Mouse (Mus musculus) midbrain, embryonic 12.5 days (tissue): ENCODE results near the gene Tmem223. TPM values are rescaled to one million over a fixed set of nuclear protein-coding genes. Genes with fewer than 3 reads are reported as not detected.

Source experiments
- ATAC-seq: fragments of 200-750 bp; cut with Nextera tagmentation; 2 replicates; pipeline ENCODE4 v1.8.0; 2017; ENCODE audit warnings: low read depth, moderate TSS enrichment, moderate library complexity; ENCODE audit not compliant: low FRiP score
- H3K27ac ChIP-seq: fragments of 300-500 bp; sonication (generic); replicated peaks from 2 replicates; pipeline ENCODE4 v1.5.1; 2016; ENCODE audit warnings: mild to moderate bottlenecking
- H3K27me3 ChIP-seq: fragments of 300-500 bp; sonication (generic); 2 replicates; pipeline ENCODE4 v1.6.1; 2016; ENCODE audit warnings: mild to moderate bottlenecking
- H3K36me3 ChIP-seq: fragments of 300-500 bp; sonication (generic); 2 replicates; pipeline ENCODE4 v1.6.1; 2016
- H3K4me1 ChIP-seq: fragments of 300-500 bp; sonication (generic); 2 replicates; pipeline ENCODE4 v1.6.1; 2016
- H3K4me2 ChIP-seq: fragments of 300-500 bp; sonication (generic); replicated peaks from 2 replicates; pipeline ENCODE4 v1.6.1; 2016; ENCODE audit warnings: mild to moderate bottlenecking, moderate library complexity
- H3K4me3 ChIP-seq: fragments of 300-500 bp; sonication (generic); 2 replicates; pipeline ENCODE4 v1.5.1; 2016; ENCODE audit warnings: mild to moderate bottlenecking
- H3K9ac ChIP-seq: fragments of 300-500 bp; sonication (generic); replicated peaks from 2 replicates; pipeline ENCODE4 v1.6.1; 2016; ENCODE audit warnings: mild to moderate bottlenecking, moderate library complexity
- H3K9me3 ChIP-seq: fragments of 300-500 bp; sonication (generic); 2 replicates; pipeline ENCODE4 v1.6.1; 2016; ENCODE audit warnings: mild to moderate bottlenecking
- WGBS: fragments of 180-500 bp; shearing (Covaris S2); methylation state at CpG from one replicate; pipeline ENCODE4 v1.1.7; 2016; 5-methylcytosine and 5-hydroxymethylcytosine counted together
- polyA plus RNA-seq: library from polyadenylated mRNA; unstranded; fragments of >200 nt; fragmentation: Nextera tagmentation; extraction: Ambion mirVana; gene quantifications from 2 replicates; pipeline ENCODE4 v1.2.1, GENCODE M21; 2016

The Tmem223 gene
- polyA plus RNA-seq, 1 experiment from 2014 or later = 211 TPM

DNA sequence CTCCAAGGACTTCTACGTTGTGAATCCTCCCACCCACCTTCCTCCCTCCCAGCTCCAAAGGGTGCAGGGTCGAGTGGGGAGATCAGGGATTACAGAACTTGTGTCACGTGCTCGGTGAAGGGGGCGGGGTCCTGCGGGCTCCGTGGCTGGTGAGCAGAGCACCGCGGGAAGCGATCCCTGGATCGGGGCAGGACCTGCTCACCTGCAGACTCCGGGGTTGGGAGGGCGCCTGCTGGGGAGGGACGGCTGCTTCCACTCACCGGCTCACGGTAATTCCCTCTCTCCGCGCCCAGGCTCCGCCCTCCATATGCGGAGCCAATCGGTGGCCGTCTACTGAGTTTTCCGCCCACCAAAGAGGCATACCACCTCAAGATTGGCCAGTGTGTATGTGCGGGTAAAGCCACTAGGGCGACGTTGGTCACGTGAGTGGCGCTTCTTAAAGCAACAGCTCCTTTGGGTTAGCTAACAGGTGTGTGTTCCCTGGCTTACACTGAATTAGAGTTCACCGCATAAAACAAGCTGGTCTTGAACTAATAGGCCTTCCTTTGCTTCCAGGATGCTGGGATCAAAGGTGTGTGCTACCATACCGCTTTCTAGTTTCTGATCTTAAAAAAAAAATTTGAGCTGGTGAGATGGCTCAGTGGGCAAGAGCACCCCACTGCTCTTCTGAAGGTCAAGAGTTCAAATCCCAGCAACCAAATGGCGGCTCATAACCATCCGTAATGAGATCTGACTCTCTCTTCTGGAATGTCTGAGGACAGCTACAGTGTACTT is 15.4 kb downstream of the Tmem223 start, which contains the start of gene Taf6l:
TSS of gene Taf6l (minus strand) at position 410 of the 774 bp plus-strand sequence.
- Histone ChIP-seq H3K4me3 (peak within 1 kb of the TSS; percentile 79), H3K9ac (peak within 1 kb of the TSS; percentile 76), H3K27me3 (no peaks in the 10 kb centered on the region), H3K4me2 (peak within 1 kb of the TSS; percentile 69), H3K36me3 (peaks cover 32% of the 10 kb centered on the region), H3K27ac (peak within 1 kb of the TSS; percentile 67), H3K4me1 (peaks cover 15% of the 10 kb centered on the region), H3K9me3 (no peaks in the 10 kb centered on the region)
- WGBS = under 1% methylated on average over 31 of the region's 32 CpGs
- peak; percentile 99 for ATAC-seq

DNA sequence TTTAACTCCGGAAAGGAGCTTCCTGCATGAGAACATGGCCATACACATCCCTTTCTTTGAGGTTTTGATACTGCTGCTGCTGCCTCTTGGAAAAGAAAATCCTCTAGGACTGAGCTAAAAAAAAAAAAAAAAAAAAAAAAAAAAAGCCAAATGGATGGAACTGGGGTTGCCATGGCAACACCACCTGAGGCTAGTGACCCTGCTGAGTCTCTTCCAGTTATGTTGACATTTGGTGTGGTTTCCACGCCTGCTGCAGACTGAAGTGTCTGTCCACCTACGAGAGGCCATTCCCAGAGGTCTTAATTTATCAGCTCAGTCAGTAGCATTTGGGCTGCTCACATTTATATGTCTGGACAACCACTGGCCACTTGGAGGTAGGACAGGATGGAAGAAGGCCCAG is 17.7 kb downstream of the Tmem223 start:
- no peak overlapping the region for H3K4me2 ChIP-seq
- peak overlapping the region; percentile 70 for H3K27ac ChIP-seq
- no peak overlapping the region for H3K4me3 ChIP-seq
- no peak overlapping the region for H3K9ac ChIP-seq
- H3K9me3 ChIP-seq = no peaks in the 10 kb centered on the region
- no peak for ATAC-seq
- no peaks in the 10 kb centered on the region for H3K27me3 ChIP-seq
- peaks cover 22% of the 10 kb centered on the region for H3K36me3 ChIP-seq
- peaks cover 15% of the 10 kb centered on the region for H3K4me1 ChIP-seq
- 20% methylated on average over 3 of the region's 3 CpGs for WGBS

DNA sequence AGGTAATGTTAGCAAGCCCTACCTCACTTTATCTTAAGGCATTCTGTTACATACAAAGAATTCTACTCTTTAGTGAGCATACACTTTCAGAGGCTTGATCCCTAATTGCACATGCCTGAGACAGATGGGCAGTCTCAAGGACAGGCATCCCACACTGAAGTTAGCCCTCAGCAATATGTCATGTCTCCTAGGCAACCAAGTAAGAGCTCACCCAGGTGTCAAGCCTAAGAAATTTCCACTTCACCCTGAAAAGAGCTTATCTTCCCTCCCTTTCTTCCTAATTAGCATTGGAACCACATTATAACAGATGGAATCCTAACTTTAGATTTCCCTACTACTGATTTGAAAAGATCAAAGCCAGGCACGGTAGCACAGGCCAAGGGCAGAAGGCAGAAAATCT is 18.4 kb downstream of the Tmem223 start:
- no peak for ATAC-seq
- Histone ChIP-seq H3K36me3 (peaks cover 22% of the 10 kb centered on the region), H3K4me3 (no peak overlapping the region), H3K9ac (no peak overlapping the region), H3K4me1 (peaks cover 15% of the 10 kb centered on the region), H3K9me3 (no peaks in the 10 kb centered on the region), H3K4me2 (no peak overlapping the region), H3K27me3 (no peaks in the 10 kb centered on the region), H3K27ac (peak overlapping the region; percentile 70)
- 39% methylated on average over 1 of the region's 1 CpGs for WGBS

DNA sequence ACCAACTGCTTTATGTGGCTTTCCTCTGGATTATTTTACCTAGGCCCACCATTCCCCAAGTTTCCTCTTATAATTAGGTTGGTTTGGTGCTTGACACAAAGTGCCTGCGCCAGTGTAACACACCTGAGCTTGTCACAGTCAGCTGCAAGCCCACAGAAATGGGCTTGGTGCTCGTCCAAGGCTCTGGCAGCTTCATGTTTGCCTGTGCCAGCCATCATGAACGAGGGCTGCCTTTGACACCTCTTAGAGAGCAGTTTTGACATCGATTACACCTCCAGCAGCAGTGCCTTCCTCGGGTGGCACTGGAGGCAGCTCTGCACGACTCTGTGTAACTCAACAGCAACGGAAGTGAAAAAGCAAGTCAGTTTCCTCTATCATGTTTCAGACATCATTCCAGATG is 19.4 kb downstream of the Tmem223 start:
- WGBS = 87% methylated on average over 7 of the region's 7 CpGs
- no peak for ATAC-seq
- peaks cover 14% of the 10 kb centered on the region for H3K4me1 ChIP-seq
- 0 out of 2 replicates have a peak overlapping the region, but pooled peaks have one; percentile 39 for H3K27ac ChIP-seq
- H3K36me3 ChIP-seq = peaks cover 32% of the 10 kb centered on the region
- no peak overlapping the region for H3K9ac ChIP-seq
- no peak overlapping the region for H3K4me2 ChIP-seq
- H3K9me3 ChIP-seq = no peaks in the 10 kb centered on the region
- no peaks in the 10 kb centered on the region for H3K27me3 ChIP-seq
- H3K4me3 ChIP-seq = no peak overlapping the region

DNA sequence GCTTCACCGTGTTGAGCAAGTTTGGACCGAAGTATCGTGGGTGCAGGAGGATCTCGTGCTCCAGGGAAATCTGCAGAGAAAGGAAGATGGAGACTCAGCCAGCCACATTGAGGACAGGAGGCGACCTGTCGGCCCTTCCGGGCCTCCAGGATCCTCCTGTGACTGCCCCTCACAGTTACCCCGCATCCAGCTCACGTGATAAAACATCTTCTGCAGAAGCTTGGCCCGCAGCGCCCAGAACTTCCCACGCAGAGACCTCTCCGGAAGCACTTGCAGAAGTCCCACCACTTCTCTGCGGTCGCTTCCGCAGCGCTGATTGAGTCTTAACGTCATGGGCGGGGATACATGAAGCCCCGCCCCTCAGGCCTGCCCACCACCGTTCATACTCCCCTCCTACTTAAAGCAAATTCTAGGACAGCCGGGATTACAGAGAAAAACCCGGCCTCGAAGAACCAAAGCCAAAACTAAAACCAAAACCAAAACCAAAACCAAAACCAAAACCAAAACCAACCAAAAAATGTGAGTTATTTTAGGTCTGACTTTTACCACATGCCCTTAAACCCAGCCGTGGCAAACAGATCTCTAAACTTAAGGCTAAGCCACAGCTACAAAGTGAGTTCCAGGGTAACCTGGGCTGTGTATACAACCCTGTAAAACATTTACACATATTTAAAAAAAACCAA is 27.6 kb downstream of the Tmem223 start, which contains the start of gene Polr2g:
TSS of gene Polr2g (minus strand) at position 314 of the 683 bp plus-strand sequence.
- ATAC-seq = peak; percentile 70
- peak within 1 kb of the TSS; percentile 81 for H3K9ac ChIP-seq
- peak within 1 kb of the TSS; percentile 78 for H3K4me3 ChIP-seq
- no peaks in the 10 kb centered on the region for H3K9me3 ChIP-seq
- peak within 1 kb of the TSS; percentile 93 for H3K4me2 ChIP-seq
- H3K36me3 ChIP-seq = peaks cover 25% of the 10 kb centered on the region
- peaks cover 4% of the 10 kb centered on the region; the same call in 1 of the 2 replicates for H3K27me3 ChIP-seq
- H3K4me1 ChIP-seq = peaks cover 26% of the 10 kb centered on the region
- peak within 1 kb of the TSS; percentile 61 for H3K27ac ChIP-seq
- WGBS = 2% methylated on average over 25 of the region's 25 CpGs

DNA sequence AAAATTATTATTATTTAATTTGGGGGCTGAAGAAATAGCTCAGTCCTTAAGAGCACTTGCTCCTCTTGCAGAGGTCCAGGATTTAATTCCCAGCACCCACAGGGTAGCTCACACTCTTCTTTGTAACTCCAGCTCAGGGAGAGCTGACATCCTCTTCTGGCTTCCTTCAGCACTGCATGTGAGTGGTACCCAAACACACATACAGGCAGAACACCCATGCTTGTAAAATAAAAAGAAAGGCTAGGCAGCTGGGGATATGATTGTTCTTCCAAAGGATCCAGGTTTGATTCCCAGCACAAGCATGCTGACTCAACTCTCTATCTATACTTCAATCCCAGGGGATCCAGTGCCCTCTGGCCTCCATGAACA is 28.1 kb downstream of the Tmem223 start:
- no peak overlapping the region for H3K27ac ChIP-seq
- no peaks in the 10 kb centered on the region for H3K9me3 ChIP-seq
- peak overlapping the region; percentile 93 for H3K4me2 ChIP-seq
- no peak for ATAC-seq
- H3K4me1 ChIP-seq = peaks cover 28% of the 10 kb centered on the region
- no peak overlapping the region; the same call in 1 of the 2 replicates for H3K9ac ChIP-seq
- H3K4me3 ChIP-seq = no peak overlapping the region
- peaks cover 4% of the 10 kb centered on the region; the same call in 1 of the 2 replicates for H3K27me3 ChIP-seq
- peaks cover 20% of the 10 kb centered on the region for H3K36me3 ChIP-seq

DNA sequence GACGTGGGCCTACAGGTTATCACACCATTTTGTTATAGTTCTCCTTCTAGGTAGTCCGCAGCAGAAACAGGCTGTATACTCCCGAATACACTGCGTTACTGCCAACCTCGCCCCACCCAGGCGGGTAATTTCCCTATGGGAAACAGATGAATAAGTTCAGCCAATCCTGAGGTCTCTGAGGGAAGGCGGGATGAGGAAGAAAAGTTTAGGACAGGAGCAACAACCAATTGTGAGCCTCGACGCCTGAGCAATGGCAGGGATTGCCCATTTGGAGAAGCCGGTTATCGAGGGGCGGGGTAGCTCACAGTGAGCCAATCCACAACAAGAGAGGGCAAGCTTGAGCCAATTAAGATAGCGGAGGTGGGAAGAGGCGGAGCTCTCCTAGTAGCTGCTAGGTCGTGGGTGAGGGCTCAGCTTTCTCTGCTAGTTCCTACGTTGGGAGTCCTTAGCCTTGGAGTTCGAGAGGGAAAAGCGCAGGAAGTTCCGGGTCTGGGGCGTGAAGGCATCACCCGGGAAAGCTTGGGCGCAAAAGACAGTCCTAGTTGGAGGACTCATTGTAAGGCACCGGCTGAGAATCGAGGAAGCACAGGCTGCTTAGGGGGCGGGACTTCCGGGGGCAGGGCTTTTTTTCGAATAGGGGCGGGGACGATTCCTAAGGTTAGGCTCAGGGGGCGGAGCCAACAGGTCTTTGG is 31.5 kb downstream of the Tmem223 start, which contains the start of gene Zbtb3:
TSS of gene Zbtb3 (plus strand) at position 426 of the 692 bp plus-strand sequence.
- Histone ChIP-seq H3K4me3 (peak within 1 kb of the TSS; percentile 66), H3K4me1 (peaks cover 25% of the 10 kb centered on the region), H3K9ac (peak within 1 kb of the TSS; percentile 52), H3K27ac (peak within 1 kb of the TSS; percentile 88), H3K36me3 (peaks cover 28% of the 10 kb centered on the region), H3K4me2 (peak within 1 kb of the TSS; percentile 59), H3K9me3 (no peaks in the 10 kb centered on the region), H3K27me3 (peaks cover 4% of the 10 kb centered on the region; the same call in 1 of the 2 replicates)
- ATAC-seq = peak; percentile 97
- under 1% methylated on average over 30 of the region's 30 CpGs for WGBS

DNA sequence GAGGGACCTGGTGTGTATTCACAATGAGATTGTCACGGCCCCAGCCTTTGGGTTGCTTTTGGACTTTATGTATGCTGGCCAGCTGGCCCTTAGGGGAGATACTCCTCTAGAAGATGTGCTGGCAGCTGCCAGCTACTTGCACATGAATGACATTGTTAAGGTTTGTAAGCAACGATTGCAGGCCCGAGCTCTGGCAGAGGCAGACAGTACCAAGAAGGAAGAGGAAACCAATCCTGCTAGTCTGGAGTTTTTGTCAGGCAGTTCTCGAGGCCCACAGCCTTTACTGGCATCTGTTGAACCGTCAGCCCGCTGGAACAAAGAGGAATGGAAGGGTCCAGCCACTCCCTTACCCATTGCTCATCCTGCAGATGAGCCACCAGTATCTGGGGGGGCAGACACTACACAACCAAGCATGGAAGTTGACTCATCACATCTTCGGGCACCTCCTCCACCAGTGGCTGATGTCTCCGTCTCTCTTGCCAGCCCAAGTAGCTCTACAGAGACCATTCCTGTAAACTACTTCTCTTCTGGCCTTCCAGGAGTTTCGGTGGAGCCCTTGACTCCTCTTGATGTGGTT is 32.5 kb downstream of the Tmem223 start:
- 90% methylated on average over 9 of the region's 9 CpGs for WGBS
- peaks cover 38% of the 10 kb centered on the region for H3K36me3 ChIP-seq
- no peaks in the 10 kb centered on the region for H3K9me3 ChIP-seq
- peak overlapping the region; percentile 59 for H3K4me2 ChIP-seq
- H3K27ac ChIP-seq = peak overlapping the region; percentile 88; the same call in 1 of the 2 replicates
- ATAC-seq = no peak
- peak overlapping the region; percentile 66 for H3K4me3 ChIP-seq
- 0 out of 2 replicates have a peak overlapping the region, but pooled peaks have one; percentile 50 for H3K9ac ChIP-seq
- H3K4me1 ChIP-seq = peaks cover 19% of the 10 kb centered on the region
- peaks cover 4% of the 10 kb centered on the region; the same call in 1 of the 2 replicates for H3K27me3 ChIP-seq

DNA sequence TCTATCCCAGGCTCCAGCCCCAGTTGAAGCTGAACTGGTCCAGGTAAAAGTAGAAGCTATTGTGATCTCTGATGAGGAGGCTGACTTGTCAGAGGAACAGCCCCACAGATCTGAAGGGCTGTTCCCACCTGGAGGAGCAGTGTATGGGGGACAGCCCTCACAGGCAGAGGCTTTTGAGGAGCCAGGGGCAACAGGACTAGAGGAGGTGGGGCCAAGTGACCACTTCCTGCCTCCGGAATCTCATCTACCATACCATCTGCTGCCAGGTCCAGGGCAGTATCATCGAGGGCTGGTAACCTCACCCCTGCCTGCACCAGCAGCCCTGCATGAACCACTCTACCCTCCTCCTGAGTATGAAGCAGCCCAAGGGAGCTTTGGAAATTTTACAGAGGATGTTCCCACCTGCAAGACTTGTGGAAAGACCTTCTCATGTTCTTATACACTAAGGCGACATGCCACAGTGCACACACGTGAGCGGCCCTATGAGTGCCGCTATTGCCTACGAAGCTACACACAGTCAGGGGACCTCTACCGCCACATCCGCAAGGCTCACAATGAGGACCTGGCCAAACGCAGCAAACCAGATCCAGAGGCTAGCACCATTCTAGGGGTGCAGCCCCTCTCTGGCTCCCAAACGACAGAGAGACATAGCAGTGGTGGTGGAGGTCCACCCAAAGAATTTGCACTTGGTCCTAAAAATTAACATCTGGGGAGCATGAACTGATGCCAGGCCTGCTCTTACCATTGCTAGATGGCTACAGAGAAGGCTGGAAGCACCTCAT is 33.3 kb downstream of the Tmem223 start:
- H3K9ac ChIP-seq = no peak overlapping the region
- peaks cover 14% of the 10 kb centered on the region for H3K4me1 ChIP-seq
- 93% methylated on average over 11 of the region's 11 CpGs for WGBS
- no peak overlapping the region for H3K4me3 ChIP-seq
- H3K4me2 ChIP-seq = no peak overlapping the region
- peaks cover 45% of the 10 kb centered on the region for H3K36me3 ChIP-seq
- no peaks in the 10 kb centered on the region for H3K9me3 ChIP-seq
- peaks cover 4% of the 10 kb centered on the region; the same call in 1 of the 2 replicates for H3K27me3 ChIP-seq
- no peak for ATAC-seq
- H3K27ac ChIP-seq = no peak overlapping the region

DNA sequence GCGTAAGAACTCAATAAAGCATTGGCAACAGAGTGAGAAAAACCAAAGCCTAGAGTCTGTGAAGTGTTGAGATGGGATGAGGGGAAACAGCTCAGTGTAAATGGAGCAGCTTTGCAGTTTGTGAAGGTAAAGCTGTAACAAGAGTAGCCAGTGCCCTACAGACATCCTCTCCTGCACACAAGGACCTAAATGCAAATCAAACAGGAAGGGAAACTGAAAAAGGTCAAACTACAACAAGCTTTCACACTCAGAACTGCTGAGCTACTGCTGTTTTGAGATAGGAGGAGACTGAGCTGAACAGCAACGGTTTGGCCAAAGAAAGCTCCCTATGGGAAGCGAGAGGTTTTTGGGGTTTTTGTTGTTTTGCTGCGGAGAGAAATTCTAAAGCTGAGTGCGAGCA is 36.0 kb downstream of the Tmem223 start:
- H3K27me3 ChIP-seq = no peaks in the 10 kb centered on the region
- H3K4me1 ChIP-seq = peaks cover 11% of the 10 kb centered on the region
- 91% methylated on average over 5 of the region's 5 CpGs for WGBS
- H3K9ac ChIP-seq = no peak overlapping the region
- H3K27ac ChIP-seq = no peak overlapping the region
- ATAC-seq = no peak
- H3K4me3 ChIP-seq = no peak overlapping the region
- no peaks in the 10 kb centered on the region for H3K9me3 ChIP-seq
- H3K4me2 ChIP-seq = no peak overlapping the region
- peaks cover 66% of the 10 kb centered on the region for H3K36me3 ChIP-seq

DNA sequence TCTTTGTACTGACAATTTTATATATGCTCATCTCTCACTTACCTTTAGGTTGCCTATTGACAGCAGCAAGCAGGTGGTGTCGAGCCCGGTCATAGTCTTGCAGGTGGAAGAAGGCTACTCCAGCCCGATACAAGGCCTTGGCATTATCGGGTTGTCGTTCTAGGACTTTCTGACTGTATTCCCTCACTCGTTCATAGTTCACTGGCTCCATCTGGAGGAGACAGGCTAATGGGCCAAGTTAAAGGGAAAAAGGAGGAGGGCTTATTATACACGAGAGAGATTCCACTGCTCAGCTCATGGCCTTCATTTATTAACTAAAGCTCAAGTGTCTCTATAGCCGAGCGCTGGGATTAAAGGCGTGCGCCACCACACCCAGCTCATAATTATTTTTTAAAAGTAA is 45.0 kb downstream of the Tmem223 start:
- no peak overlapping the region for H3K4me2 ChIP-seq

More for the DNA sequence above, 45.0 kb downstream of the Tmem223 start:
- Histone ChIP-seq H3K9ac (no peak overlapping the region), H3K27me3 (no peaks in the 10 kb centered on the region), H3K4me1 (peaks cover 35% of the 10 kb centered on the region), H3K9me3 (no peaks in the 10 kb centered on the region), H3K27ac (no peak overlapping the region), H3K4me3 (no peak overlapping the region), H3K36me3 (peaks cover 54% of the 10 kb centered on the region)
- no peak for ATAC-seq
- 82% methylated on average over 11 of the region's 11 CpGs for WGBS
